Mouse (Mus musculus) liver, embryonic 14.5 days (tissue): ENCODE results near the gene Rnf220.

Source experiments
- CTCF ChIP-seq: IDR thresholded peaks from 2 replicates; pipeline ENCODE4 v1.5.1; 2016; ENCODE audit warnings: antibody characterized with exemption, low read depth, control low read depth
- EP300 ChIP-seq: IDR thresholded peaks from 2 replicates; pipeline ENCODE4 v1.6.1; 2016; ENCODE audit warnings: antibody characterized with exemption, low read depth

GRCm38 (mm10) chr4:117316800-117317199 is 180.1 kb downstream of the Rnf220 start:
- no peak for TF ChIP-seq CTCF
- TF ChIP-seq EP300 = no peak
